Mouse (Mus musculus): ENCODE results near the gene Sdc3. TPM values are rescaled to one million over a fixed set of nuclear protein-coding genes. Genes with fewer than 3 reads are reported as not detected.

The Sdc3 gene
- total and polyA plus RNA-seq, 2 experiments from 2014 or later = 9.4 to 44.2 TPM

DNA sequence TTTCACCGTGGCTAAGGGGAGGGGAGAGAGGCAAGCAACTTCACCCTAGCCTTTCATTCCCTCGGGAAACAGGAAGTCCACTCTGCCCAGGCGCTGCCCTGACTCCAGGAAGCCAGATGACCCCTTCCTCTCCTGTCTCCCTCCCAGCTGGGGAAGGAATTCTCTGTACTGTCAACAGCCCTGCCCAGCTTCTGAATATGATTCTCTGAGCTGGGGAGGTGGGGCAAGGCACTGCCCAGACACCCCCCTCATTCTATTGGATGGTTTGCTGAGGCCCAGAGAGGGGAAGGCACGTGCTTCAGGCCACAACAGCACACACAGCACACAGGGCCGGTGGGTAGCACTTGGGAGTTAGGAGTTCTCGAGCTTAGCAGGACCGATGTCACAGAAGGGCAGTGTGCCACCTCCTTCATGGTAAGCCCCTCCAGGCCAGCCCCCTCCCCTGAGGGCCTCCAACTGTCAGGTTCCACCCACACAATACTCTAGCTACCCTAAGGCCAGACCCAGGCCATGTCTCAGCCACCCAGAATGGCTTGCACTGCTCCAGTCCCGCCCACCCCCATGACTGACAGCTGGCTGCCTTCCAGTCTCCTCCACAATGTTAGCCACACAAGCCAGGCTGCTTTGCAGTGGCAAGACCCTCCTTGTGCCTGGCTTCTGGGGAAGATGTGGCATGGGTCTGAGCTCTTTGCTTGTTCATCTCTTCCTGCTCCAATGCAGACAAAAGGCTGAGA lies 48.9 kb downstream of the Sdc3 start:
- H3K27ac ChIP-seq (ENCODE audit: low read depth) = no peak overlapping the region; the same call in 1 of the 2 replicates

DNA sequence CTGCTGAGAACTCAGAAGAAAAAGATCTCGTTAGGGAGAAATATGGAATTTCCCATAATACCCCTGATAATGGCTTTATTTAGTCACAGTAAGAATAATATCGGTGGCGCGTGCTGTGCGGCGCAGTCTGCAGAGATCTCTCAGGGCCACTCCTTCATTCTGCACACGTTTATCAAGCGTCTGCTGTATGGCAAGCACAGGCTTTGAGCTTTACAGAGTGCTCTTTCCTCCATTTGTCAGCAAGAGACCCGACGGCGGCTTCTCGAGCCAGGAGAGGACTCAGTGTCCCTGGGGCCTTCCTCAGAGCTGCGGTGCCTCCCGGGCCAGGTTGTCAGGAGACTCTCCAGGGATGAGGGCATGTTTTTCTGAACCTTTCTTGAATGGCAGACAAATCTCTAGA lies 56.5 kb downstream of the Sdc3 start:
- Histone ChIP-seq H3K36me3 (replicated peaks; ENCODE audit: control insufficient read depth, insufficient read depth, low read length) (no peaks in the 10 kb centered on the region), H3K4me2 (ENCODE audit: low read depth, low read length) (no peak overlapping the region), H3K4me1 (ENCODE audit: control insufficient read depth, insufficient read depth) (no peaks in the 10 kb centered on the region), H3K9me3 (replicated peaks; ENCODE audit: control insufficient read depth, low read length) (no peaks in the 10 kb centered on the region), H3K4me3 (ENCODE audit: low read depth, low read length) (no peak overlapping the region), H3K27ac (ENCODE audit: low read depth) (no peak overlapping the region), H3K27me3 (ENCODE audit: control insufficient read depth, insufficient read depth, low read length) (no peaks in the 10 kb centered on the region), H3K9ac (replicated peaks; ENCODE audit: low read depth, low read length) (no peak overlapping the region)
- no peak for ATAC-seq (ENCODE audit: insufficient read depth, low read depth)
- DNase-seq (ENCODE audit: low spot score) = no peak
- WGBS = 71% methylated on average over 14 of the region's 14 CpGs
- TF ChIP-seq EP300 (IDR thresholded peaks at IDR 0.05; ENCODE audit: low read depth) (no peak), CTCF (IDR thresholded peaks at IDR 0.05; ENCODE audit: low read depth) (no peak)

More for the DNA sequence above, 48.9 kb downstream of the Sdc3 start:
- Histone ChIP-seq H3K4me1 (ENCODE audit: control insufficient read depth, insufficient read depth) (peaks cover 20% of the 10 kb centered on the region), H3K9me3 (replicated peaks; ENCODE audit: control insufficient read depth, low read length) (no peaks in the 10 kb centered on the region), H3K27me3 (ENCODE audit: control insufficient read depth, insufficient read depth, low read length) (0 out of 2 replicates have a peak, but pooled peaks cover 6% of the 10 kb centered on the region), H3K4me2 (ENCODE audit: low read depth, low read length) (no peak overlapping the region), H3K36me3 (replicated peaks; ENCODE audit: control insufficient read depth, insufficient read depth, low read length) (no peaks in the 10 kb centered on the region), H3K9ac (replicated peaks; ENCODE audit: low read depth, low read length) (no peak overlapping the region), H3K4me3 (ENCODE audit: low read depth, low read length) (no peak overlapping the region)
- DNase-seq (ENCODE audit: low spot score) = no peak
- WGBS = 33% methylated on average over 8 of the region's 8 CpGs
- TF ChIP-seq EP300 (IDR thresholded peaks at IDR 0.05; ENCODE audit: low read depth) (no peak), CTCF (IDR thresholded peaks at IDR 0.05; ENCODE audit: low read depth) (no peak)
- peak; percentile 60 for ATAC-seq (ENCODE audit: insufficient read depth, low read depth)

DNA sequence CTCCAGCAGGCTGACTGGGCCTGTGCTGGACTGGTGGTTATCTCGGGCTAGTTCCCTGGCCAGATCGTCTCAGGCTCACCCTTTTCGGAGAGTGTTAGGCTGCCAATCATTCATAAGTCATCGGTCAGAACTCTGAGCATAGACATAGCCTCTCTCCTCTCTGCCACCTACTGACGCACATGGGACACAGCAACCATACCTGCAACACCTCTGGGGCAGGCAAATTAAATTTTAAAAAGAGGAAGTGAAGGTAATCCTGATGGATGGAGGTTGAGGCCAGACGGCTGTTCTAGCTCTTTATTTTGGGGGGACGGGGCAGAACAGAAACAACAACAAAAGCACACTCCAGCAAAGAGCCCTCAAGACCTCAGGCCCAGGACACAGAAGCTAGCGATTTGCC lies 65.3 kb downstream of the Sdc3 start:
- no peaks in the 10 kb centered on the region for H3K36me3 ChIP-seq (replicated peaks; ENCODE audit: control insufficient read depth, insufficient read depth, low read length)
- TF ChIP-seq EP300 (IDR thresholded peaks at IDR 0.05; ENCODE audit: low read depth) (no peak), CTCF (IDR thresholded peaks at IDR 0.05; ENCODE audit: low read depth) (peak; percentile 21; the same call in 1 of the 2 replicates)
- ATAC-seq (ENCODE audit: insufficient read depth, low read depth) = no peak
- DNase-seq (ENCODE audit: low spot score) = no peak
- 51% methylated on average over 8 of the region's 8 CpGs for WGBS
- H3K4me2 ChIP-seq (ENCODE audit: low read depth, low read length) = no peak overlapping the region
- no peak overlapping the region for H3K27ac ChIP-seq (ENCODE audit: low read depth)
- no peak overlapping the region for H3K4me3 ChIP-seq (ENCODE audit: low read depth, low read length)
- peaks cover 16% of the 10 kb centered on the region for H3K4me1 ChIP-seq (ENCODE audit: control insufficient read depth, insufficient read depth)
- H3K27me3 ChIP-seq (ENCODE audit: control insufficient read depth, insufficient read depth, low read length) = no peaks in the 10 kb centered on the region
- H3K9me3 ChIP-seq (replicated peaks; ENCODE audit: control insufficient read depth, low read length) = no peaks in the 10 kb centered on the region
- no peak overlapping the region for H3K9ac ChIP-seq (replicated peaks; ENCODE audit: low read depth, low read length)

DNA sequence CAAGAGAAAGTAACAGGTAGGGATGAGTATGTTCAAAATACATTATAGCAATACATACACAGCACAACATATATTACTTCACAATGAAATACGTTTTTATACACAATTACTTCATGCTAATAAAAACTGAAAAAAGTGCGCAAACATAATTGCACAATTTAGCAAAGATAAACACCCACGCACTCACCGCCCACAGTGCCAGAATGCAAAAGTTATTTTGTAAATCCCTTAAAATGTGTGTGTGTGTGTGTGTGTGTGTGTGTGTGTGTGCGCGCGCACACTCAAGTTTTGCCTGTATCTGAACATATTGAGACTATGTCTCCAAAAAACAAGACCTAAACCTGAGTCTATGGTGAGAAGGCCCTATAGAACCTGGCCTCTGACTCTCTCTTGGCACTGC lies 66.5 kb downstream of the Sdc3 start:
- Histone ChIP-seq H3K9me3 (replicated peaks; ENCODE audit: control insufficient read depth, low read length) (no peaks in the 10 kb centered on the region), H3K4me2 (ENCODE audit: low read depth, low read length) (no peak overlapping the region), H3K27ac (ENCODE audit: low read depth) (no peak overlapping the region), H3K27me3 (ENCODE audit: control insufficient read depth, insufficient read depth, low read length) (no peaks in the 10 kb centered on the region), H3K4me3 (ENCODE audit: low read depth, low read length) (no peak overlapping the region), H3K9ac (replicated peaks; ENCODE audit: low read depth, low read length) (no peak overlapping the region), H3K4me1 (ENCODE audit: control insufficient read depth, insufficient read depth) (peaks cover 16% of the 10 kb centered on the region), H3K36me3 (replicated peaks; ENCODE audit: control insufficient read depth, insufficient read depth, low read length) (no peaks in the 10 kb centered on the region)
- ATAC-seq (ENCODE audit: insufficient read depth, low read depth) (no peak), DNase-seq (ENCODE audit: low spot score) (no peak)
- 91% methylated on average over 7 of the region's 7 CpGs for WGBS
- TF ChIP-seq CTCF (IDR thresholded peaks at IDR 0.05; ENCODE audit: low read depth) (no peak), EP300 (IDR thresholded peaks at IDR 0.05; ENCODE audit: low read depth) (no peak)

DNA sequence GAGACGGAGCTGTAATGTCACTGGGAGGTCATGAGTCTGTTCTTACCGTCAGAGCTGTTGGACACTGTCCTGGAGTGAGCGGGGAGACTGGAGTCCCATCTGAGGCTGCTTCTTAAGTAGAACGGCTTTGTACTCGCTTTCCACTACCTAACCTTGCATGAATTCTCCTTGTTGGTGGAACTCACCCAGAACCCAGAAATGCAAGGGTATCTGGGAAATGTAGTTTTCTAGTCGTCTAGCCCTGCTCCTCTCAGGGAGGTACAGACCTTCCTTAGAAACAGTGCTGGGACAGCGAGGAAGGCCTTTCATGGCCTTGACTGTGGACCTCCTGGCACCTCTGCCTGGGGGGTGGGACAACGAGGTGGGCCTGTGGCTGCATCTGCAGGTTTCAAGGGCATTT lies 67.1 kb downstream of the Sdc3 start:
- Histone ChIP-seq H3K36me3 (replicated peaks; ENCODE audit: control insufficient read depth, insufficient read depth, low read length) (no peaks in the 10 kb centered on the region), H3K4me3 (ENCODE audit: low read depth, low read length) (no peak overlapping the region), H3K9me3 (replicated peaks; ENCODE audit: control insufficient read depth, low read length) (no peaks in the 10 kb centered on the region), H3K9ac (replicated peaks; ENCODE audit: low read depth, low read length) (no peak overlapping the region), H3K27ac (ENCODE audit: low read depth) (no peak overlapping the region), H3K27me3 (ENCODE audit: control insufficient read depth, insufficient read depth, low read length) (no peaks in the 10 kb centered on the region), H3K4me2 (ENCODE audit: low read depth, low read length) (no peak overlapping the region), H3K4me1 (ENCODE audit: control insufficient read depth, insufficient read depth) (peaks cover 16% of the 10 kb centered on the region)
- ATAC-seq (ENCODE audit: insufficient read depth, low read depth) = no peak
- no peak for TF ChIP-seq EP300 (IDR thresholded peaks at IDR 0.05; ENCODE audit: low read depth)
- WGBS = 41% methylated on average over 8 of the region's 8 CpGs
- no peak for DNase-seq (ENCODE audit: low spot score)
